Mouse (Mus musculus) midbrain, embryonic 12.5 days (tissue): ENCODE measurements around the gene Foxd1. TPM values are rescaled to one million over a fixed set of nuclear protein-coding genes. Genes with fewer than 3 reads are reported as not detected.
A peak's percentile ranks its signal among the peaks of the same experiment; 100 is the strongest.

Source experiments
- ATAC-seq: fragments of 200-750 bp; cut with Nextera tagmentation; 2 replicates; pipeline ENCODE4 v1.8.0; 2017; ENCODE audit warnings: low read depth, moderate TSS enrichment, moderate library complexity; ENCODE audit not compliant: low FRiP score
- H3K27ac ChIP-seq: fragments of 300-500 bp; sonication (generic); replicated peaks from 2 replicates; pipeline ENCODE4 v1.5.1; 2016; ENCODE audit warnings: mild to moderate bottlenecking
- H3K27me3 ChIP-seq: fragments of 300-500 bp; sonication (generic); 2 replicates; pipeline ENCODE4 v1.6.1; 2016; ENCODE audit warnings: mild to moderate bottlenecking
- H3K36me3 ChIP-seq: fragments of 300-500 bp; sonication (generic); 2 replicates; pipeline ENCODE4 v1.6.1; 2016
- H3K4me1 ChIP-seq: fragments of 300-500 bp; sonication (generic); 2 replicates; pipeline ENCODE4 v1.6.1; 2016
- H3K4me2 ChIP-seq: fragments of 300-500 bp; sonication (generic); replicated peaks from 2 replicates; pipeline ENCODE4 v1.6.1; 2016; ENCODE audit warnings: mild to moderate bottlenecking, moderate library complexity
- H3K4me3 ChIP-seq: fragments of 300-500 bp; sonication (generic); 2 replicates; pipeline ENCODE4 v1.5.1; 2016; ENCODE audit warnings: mild to moderate bottlenecking
- H3K9ac ChIP-seq: fragments of 300-500 bp; sonication (generic); replicated peaks from 2 replicates; pipeline ENCODE4 v1.6.1; 2016; ENCODE audit warnings: mild to moderate bottlenecking, moderate library complexity
- H3K9me3 ChIP-seq: fragments of 300-500 bp; sonication (generic); 2 replicates; pipeline ENCODE4 v1.6.1; 2016; ENCODE audit warnings: mild to moderate bottlenecking
- WGBS: fragments of 180-500 bp; shearing (Covaris S2); methylation state at CpG from one replicate; pipeline ENCODE4 v1.1.7; 2016; 5-methylcytosine and 5-hydroxymethylcytosine counted together
- polyA plus RNA-seq: library from polyadenylated mRNA; unstranded; fragments of >200 nt; fragmentation: Nextera tagmentation; extraction: Ambion mirVana; gene quantifications from 2 replicates; pipeline ENCODE4 v1.2.1, GENCODE M21; 2016

Foxd1 gene
- polyA plus RNA-seq, 1 experiment from 2014 or later: 6.0 TPM

GRCm38 (mm10) chr13:98390771-98391634 is 37.0 kb downstream of the Foxd1 start:
- Histone ChIP-seq H3K4me1 (peaks cover 13% of the 10 kb centered on the region), H3K4me3 (peak overlapping the region; percentile 45), H3K9ac (no peak overlapping the region), H3K36me3 (no peaks in the 10 kb centered on the region), H3K4me2 (peak overlapping the region; percentile 85), H3K27ac (no peak overlapping the region), H3K9me3 (no peaks in the 10 kb centered on the region), H3K27me3 (peaks cover 80% of the 10 kb centered on the region)
- ATAC-seq: peak; percentile 77
- WGBS: under 1% methylated on average over 68 of the region's 68 CpGs

DNA sequence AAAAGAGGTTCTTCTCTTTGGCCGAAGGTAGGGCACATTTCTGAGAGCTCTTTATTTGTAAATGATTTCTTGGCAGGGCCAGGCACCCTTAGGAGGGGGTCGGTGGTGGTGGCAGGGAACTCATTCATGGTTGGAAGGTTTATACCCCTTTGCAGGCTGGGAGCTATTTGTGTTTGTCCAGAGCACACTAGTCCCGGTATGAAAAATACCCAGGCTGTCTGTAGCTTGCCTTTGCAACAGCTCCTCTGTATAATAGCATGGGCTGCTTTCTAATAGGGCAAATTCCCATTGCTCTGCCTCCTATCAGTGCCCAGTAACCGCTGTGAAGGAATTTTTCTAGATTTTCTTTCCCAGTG is 37.6 kb downstream of the Foxd1 start:
- no peak for ATAC-seq
- peaks cover 80% of the 10 kb centered on the region for H3K27me3 ChIP-seq

DNA sequence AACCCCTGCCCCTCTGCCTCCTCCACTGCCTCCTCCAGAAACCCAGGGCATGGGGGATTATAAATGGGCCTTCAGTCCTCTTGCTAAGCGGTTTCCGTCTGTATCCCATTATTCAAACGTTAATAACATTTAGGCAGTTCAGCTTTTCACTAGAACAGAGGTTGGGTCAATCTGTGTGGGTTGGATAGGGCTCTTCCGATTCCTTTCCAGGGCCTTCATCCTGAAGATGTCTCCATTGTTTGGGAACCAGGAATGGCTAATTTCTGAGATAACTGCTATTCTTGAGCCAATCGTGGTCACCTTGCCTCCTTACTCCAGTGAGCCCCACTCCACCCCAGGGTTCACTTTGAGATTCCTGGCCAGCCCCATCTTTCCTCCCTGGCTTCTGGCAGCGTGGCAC is 38.0 kb downstream of the Foxd1 start:
- no peak overlapping the region for H3K4me2 ChIP-seq
- no peak for ATAC-seq
- peaks cover 13% of the 10 kb centered on the region for H3K4me1 ChIP-seq
- H3K27me3 ChIP-seq: peaks cover 77% of the 10 kb centered on the region
- 16% methylated on average over 6 of the region's 6 CpGs for WGBS
- no peaks in the 10 kb centered on the region for H3K9me3 ChIP-seq
- no peak overlapping the region for H3K27ac ChIP-seq
- no peaks in the 10 kb centered on the region for H3K36me3 ChIP-seq
- H3K9ac ChIP-seq: no peak overlapping the region
- no peak overlapping the region for H3K4me3 ChIP-seq

More for the DNA sequence above, 37.6 kb downstream of the Foxd1 start:
- H3K4me3 ChIP-seq: peak overlapping the region; percentile 45
- H3K4me1 ChIP-seq: peaks cover 13% of the 10 kb centered on the region
- no peaks in the 10 kb centered on the region for H3K36me3 ChIP-seq
- H3K9me3 ChIP-seq: no peaks in the 10 kb centered on the region
- no peak overlapping the region for H3K27ac ChIP-seq
- H3K4me2 ChIP-seq: peak overlapping the region; percentile 85
- H3K9ac ChIP-seq: no peak overlapping the region
- WGBS: 5% methylated on average over 4 of the region's 4 CpGs

DNA sequence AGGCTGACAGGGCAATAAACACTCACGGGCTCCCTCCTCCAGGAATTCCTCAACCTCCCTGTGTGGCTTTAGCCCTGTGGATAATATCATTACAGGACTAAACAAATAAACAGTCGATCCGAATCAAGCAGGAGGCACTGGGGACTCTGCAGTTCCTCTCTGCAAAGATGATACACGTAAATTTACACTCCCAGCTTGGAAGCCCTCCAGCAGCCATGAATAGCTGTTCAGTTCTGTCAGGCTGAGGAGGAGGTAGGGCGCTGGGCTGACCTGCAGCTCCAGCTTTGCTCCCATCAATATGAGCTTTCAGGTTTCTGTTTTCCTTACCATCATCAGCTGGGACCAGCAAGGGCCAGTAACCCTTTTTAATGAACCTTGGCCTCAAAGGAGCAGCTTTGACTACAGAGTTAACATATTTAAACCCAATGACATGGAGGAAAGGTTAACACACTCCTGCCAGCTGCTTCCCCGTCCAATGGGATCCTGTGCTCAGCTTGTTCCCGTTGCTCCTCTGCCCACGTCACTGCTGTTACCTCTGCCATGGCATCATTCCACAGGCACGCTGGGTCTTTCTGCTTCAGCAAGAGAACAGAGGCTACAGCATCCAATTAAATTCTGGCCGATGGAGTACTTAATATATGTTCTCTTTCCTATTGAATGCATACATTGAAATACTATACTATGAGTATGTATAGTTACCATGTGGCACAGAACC is 39.5 kb downstream of the Foxd1 start:
- H3K27me3 ChIP-seq: peaks cover 66% of the 10 kb centered on the region
- no peaks in the 10 kb centered on the region for H3K9me3 ChIP-seq
- H3K4me1 ChIP-seq: peaks cover 13% of the 10 kb centered on the region
- 36% methylated on average over 10 of the region's 10 CpGs for WGBS
- H3K27ac ChIP-seq: no peak overlapping the region
- no peak overlapping the region for H3K4me2 ChIP-seq
- no peak overlapping the region for H3K4me3 ChIP-seq
- H3K36me3 ChIP-seq: no peaks in the 10 kb centered on the region
- no peak overlapping the region for H3K9ac ChIP-seq
- ATAC-seq: no peak

Other genes with a start within 250 kb of the Foxd1 start
- 7.2 and 9.8 TPM in 2 replicates for gene Arhgef28, start 147.8 kb upstream of the Foxd1 start, polyA plus RNA-seq
- 38.8 and 39.9 TPM in 2 replicates for gene Utp15, start 91.2 kb upstream of the Foxd1 start, polyA plus RNA-seq
- gene Ankra2, start 91.2 kb upstream of the Foxd1 start, polyA plus RNA-seq: 36.6 and 38.9 TPM in 2 replicates
- not detected in 2 replicates for gene Gm21976, start 74.4 kb upstream of the Foxd1 start, polyA plus RNA-seq
- 628 and 633 TPM in 2 replicates for gene Btf3, start 37.2 kb upstream of the Foxd1 start, polyA plus RNA-seq
- gene Gm10320, start 137.8 kb downstream of the Foxd1 start, polyA plus RNA-seq: 0.87 TPM in 1 of 2 replicates, not detected in the other